Mouse (Mus musculus) embryonic fibroblast, embryonic 13.5 days (primary cell): ENCODE measurements at regions not wholly inside any gene's neighbourhood (a gene's known extent, or its start where the extent isn't known, plus 50 kb on each side); places are given as distances from the start of the nearest gene placed in this dataset.

Source experiments
- H3K27ac ChIP-seq: 2 replicates; pipeline ENCODE4 v1.5.1; 2012; ENCODE audit warnings: low read length, control low read depth, inconsistent platforms; ENCODE audit not compliant: insufficient read depth
- H3K4me1 ChIP-seq: 2 replicates; pipeline ENCODE4 v1.6.1; 2011; ENCODE audit warnings: low read length; ENCODE audit not compliant: control insufficient read depth, insufficient read depth
- H3K4me3 ChIP-seq: 2 replicates; pipeline ENCODE4 v1.5.1; 2011; ENCODE audit warnings: mild to moderate bottlenecking, control low read depth, low read length; ENCODE audit not compliant: insufficient read depth
- CTCF ChIP-seq: IDR thresholded peaks from 2 replicates; pipeline ENCODE4 v1.5.1; 2011; ENCODE audit warnings: mild to moderate bottlenecking, control low read depth, low read length, moderate library complexity, borderline replicate concordance; ENCODE audit not compliant: insufficient read depth
- POLR2A ChIP-seq: IDR thresholded peaks from 2 replicates; pipeline ENCODE4 v1.6.1; 2011; ENCODE audit warnings: low read depth, mild to moderate bottlenecking, control low read depth, low read length, moderate library complexity

DNA sequence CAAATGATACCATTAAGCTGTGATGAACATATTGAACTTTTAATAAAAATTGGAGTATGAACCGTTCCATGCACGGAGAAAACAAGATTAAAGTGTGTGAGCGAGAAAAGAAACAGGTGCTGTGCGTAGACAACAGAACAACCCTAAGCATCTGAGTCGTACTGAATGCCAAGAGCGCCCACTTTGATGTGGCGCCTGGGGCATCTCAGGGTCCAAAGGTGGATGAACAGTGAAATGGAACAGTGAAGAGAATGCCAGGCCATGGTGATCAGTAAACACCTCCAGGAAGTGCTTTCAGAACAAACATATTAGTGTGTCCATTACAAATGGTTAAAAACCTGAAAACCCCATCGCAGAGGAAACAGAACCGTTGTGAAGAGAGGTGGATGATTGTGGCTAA, 94.0 kb upstream of the Ednrb start:
- Histone ChIP-seq H3K4me1 (no peaks in the 10 kb centered on the region), H3K4me3 (no peak overlapping the region), H3K27ac (no peak overlapping the region)
- TF ChIP-seq CTCF, result no peak
- no peak for TF ChIP-seq POLR2A

DNA sequence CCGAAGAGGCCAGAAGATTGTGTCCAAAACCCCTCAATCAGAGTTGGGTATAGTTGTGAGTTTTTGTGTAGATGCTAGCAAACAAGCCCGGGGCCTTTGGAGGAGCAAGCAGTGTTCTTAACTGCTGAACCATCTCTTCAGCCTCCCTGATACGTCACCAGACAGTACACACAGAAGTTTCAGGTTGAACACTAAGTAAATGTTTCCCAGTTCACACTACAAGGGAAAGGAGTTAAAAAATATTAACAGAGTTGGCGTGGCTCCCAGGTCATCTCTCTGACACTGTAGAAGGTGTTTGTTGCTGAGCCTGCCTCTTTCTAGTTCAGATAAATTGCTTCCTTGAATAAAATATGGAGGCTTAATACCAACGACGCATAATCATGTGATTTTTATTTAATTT, 93.5 kb upstream of the Ednrb start:
- Histone ChIP-seq H3K27ac (no peak overlapping the region), H3K4me1 (no peaks in the 10 kb centered on the region), H3K4me3 (no peak overlapping the region)
- TF ChIP-seq POLR2A (no peak), CTCF (no peak)

DNA sequence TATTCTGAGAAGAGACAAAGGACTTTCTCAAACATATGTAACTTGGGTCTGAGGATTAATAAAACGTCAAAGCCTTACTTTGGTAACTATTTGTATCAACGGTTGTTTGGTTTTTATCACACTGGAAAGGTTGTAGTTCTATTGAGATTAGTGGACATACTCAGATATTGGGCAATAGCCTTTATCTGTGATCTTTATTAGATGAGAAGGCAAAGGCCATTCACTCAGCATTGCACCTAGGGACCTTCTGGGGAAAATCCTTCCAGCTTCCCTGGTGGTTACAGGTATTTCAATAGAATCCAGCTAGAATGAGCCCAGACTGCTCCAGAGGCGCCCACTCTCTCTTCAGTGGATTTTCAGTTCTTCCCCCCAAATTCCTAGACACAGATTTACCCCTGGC, 89.6 kb upstream of the Ednrb start:
- no peak overlapping the region for H3K27ac ChIP-seq
- no peak overlapping the region for H3K4me3 ChIP-seq
- H3K4me1 ChIP-seq, result no peaks in the 10 kb centered on the region
- TF ChIP-seq POLR2A (no peak), CTCF (no peak)

DNA sequence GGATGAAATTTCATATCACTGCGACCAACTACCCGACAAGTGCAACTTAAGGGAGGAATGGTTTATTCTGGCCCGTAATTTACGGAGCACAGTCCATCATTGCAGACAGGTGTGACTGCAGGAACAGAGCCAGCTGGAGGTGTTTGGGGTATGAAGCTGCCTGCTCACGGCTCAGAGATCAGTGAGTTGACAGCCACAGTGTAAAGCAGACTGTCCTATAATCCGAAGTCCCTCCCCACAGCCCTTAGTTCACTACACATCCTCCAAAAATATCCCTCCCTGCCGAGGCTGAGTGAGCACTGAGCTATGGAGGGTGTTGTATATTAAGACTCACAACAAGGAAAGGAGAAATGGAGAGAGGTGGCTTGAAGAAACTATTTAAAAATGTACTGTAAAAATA, 88.0 kb upstream of the Ednrb start:
- TF ChIP-seq CTCF (no peak), POLR2A (no peak)
- no peaks in the 10 kb centered on the region for H3K4me1 ChIP-seq
- H3K4me3 ChIP-seq, result no peak overlapping the region
- no peak overlapping the region for H3K27ac ChIP-seq

DNA sequence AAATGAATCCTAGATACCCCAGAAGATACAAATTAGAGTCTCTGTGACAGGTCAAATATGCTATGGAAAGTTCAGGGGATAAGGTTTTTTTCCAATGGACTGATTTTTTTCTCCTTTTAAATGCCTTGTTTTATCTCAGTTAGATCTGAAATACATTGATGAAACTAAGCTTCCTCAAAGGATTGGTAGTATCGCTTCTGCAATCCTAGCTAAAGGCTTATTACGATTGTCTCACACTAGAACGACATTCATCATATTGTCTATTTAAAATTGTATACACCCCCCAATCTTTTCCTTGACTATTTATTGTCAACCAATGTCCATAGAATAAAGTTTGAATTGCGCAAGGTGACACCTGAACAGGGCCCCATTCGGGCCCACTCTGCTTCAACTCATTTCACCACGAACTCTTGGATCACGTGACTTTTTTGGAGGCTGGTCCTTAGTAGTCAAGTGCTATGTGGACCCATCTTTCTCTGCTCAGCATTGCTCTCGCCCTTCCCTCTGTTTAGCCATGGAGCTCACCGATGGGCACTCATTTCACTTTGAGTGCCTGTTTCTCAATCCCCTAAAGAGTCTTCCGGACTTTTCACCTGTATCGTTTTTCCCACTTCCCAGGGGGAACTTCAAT, 85.6 kb upstream of the Ednrb start:
- Histone ChIP-seq H3K4me3 (no peak overlapping the region), H3K4me1 (no peaks in the 10 kb centered on the region), H3K27ac (no peak overlapping the region)
- TF ChIP-seq POLR2A (no peak), CTCF (no peak)

DNA sequence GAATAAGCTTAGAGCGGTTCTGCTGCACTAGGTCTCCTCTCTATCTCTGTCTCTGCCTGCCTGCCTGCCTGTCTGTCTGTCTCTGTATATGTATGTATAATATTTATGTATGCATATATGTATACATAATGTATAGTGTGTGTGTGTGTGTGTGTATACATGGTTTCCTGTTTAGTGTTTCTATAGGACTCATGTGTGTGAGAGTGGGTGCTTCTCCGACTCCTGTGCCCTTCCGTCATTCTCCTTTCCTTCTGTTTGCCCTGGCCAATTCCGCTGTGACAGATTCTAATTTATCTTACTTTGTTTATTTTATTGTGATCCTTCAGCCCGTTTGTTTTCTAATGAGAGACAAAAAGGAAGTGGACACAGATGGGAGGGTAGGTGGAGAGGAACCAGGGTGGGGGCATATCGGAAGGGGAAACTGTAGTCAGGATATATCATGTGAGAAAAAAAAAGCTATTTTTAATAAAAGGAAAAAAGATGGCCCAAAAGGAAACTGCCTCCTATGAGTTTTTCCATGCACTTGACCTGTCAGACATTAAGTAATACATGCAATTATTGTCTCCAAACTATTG, 85.0 kb upstream of the Ednrb start:
- H3K4me3 ChIP-seq, result no peak overlapping the region
- no peaks in the 10 kb centered on the region for H3K4me1 ChIP-seq
- TF ChIP-seq POLR2A (no peak), CTCF (no peak)
- no peak overlapping the region for H3K27ac ChIP-seq

DNA sequence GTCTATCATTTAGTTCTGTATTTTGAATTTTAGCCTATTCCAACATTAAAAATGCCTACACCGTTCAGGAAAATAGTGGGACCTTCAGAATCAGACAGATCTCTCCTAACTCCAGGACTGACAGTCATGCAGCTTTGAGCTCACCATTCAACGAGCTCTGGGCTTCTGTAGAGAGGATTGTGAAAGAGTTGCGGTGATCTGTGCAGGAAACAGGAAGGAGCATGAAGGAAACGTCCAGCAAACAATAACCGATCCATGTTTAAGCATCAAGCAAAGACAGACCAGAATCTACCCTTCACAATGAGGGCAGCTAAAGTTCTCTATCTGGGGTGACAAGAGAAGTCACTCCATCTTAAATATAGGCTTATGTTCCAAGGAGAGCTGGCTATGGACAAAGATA, 76.0 kb upstream of the Ednrb start:
- Histone ChIP-seq H3K4me1 (no peaks in the 10 kb centered on the region), H3K4me3 (no peak overlapping the region), H3K27ac (no peak overlapping the region)
- TF ChIP-seq CTCF (no peak), POLR2A (no peak)

DNA sequence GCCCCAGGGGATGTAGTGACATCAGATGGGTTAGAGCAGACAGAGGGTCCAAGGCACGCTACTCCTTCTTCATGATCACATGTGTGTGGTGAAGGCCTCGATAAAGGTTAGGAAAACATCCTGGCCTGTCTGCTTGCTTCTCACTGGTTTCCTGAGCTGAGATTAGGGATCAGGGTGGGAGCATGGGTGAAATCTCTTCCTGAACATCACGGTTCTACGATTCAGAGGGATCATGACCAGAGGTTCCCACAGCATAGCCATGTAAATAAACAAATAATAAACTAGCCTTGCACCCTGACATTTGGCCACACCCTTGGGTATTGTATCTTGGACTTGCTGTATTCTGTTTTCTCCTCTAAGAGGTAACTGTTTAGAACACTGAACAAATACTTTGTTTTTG, 75.2 kb upstream of the Ednrb start:
- Histone ChIP-seq H3K4me1 (no peaks in the 10 kb centered on the region), H3K4me3 (no peak overlapping the region), H3K27ac (no peak overlapping the region; the same call in 1 of the 2 replicates)
- TF ChIP-seq POLR2A, result no peak

DNA sequence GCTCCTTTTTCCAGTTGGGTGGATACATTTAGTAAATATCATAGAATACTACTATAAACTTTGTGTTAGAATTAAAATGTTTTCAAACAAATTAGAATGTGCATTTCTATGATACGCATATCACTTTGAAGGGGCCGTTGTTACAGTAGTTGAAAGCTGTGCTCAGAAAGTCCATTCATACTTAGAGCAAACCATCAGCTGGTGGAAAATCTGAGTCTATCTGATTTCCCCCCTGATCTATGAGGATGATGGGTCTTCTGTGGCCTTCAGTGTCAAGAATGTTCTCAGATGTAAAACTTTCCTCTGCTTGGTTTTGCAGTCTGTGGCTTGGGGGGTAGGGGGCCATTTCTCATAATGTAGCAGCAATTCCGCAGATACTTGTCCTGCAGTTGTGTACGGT, 69.3 kb upstream of the Ednrb start:
- Histone ChIP-seq H3K27ac (no peak overlapping the region), H3K4me3 (no peak overlapping the region), H3K4me1 (no peaks in the 10 kb centered on the region)
- TF ChIP-seq POLR2A, result no peak
- no peak for TF ChIP-seq CTCF

DNA sequence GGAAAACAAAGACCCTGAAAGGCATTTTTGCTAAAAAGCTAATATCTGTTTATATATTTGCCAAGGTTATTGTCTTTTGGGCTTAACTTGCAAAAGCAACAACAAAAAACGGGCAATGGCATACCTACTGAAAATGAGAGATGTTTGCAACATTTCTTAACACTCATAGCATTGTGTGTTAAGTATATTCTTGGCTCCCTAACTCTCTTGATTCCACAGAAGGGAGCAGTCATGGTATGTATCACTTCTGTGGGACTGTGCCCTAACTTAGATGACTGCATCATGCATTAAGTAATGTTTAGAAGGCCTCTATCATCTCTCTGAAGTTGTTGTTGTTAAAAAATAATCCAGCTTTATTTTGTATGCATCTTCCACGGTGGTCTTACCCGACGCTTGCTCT, 67.5 kb upstream of the Ednrb start:
- Histone ChIP-seq H3K4me3 (no peak overlapping the region), H3K4me1 (no peaks in the 10 kb centered on the region), H3K27ac (no peak overlapping the region)
- TF ChIP-seq CTCF (no peak), POLR2A (no peak)
